Mouse (Mus musculus): Measurements from ENCODE around the gene Smox. TPM values are rescaled to one million over a fixed set of nuclear protein-coding genes. Genes with fewer than 3 reads are reported as not detected.
"Not testable (repeated sequence)": the region's sequence is repeated elsewhere in the genome, so short reads cannot be mapped to it uniquely, and the experiment has no call there.

Gene Smox
- polyA plus RNA-seq, 1 experiment from 2014 or later: 28.7 TPM

- DNase-seq (no peak), ATAC-seq (ENCODE audit: insufficient read depth) (no peak)
- WGBS: 80% methylated on average over 6 of the region's 6 CpGs
- Histone ChIP-seq H3K9ac (no peak overlapping the region), H3K4me1 (ENCODE audit: insufficient read depth) (no peaks in the 10 kb centered on the region), H3K27ac (ENCODE audit: low read depth) (no peak overlapping the region), H3K4me2 (no peak overlapping the region), H3K36me3 (ENCODE audit: insufficient read depth) (no peaks in the 10 kb centered on the region), H3K4me3 (ENCODE audit: low read depth, low read length) (no peak overlapping the region), H3K27me3 (ENCODE audit: insufficient read depth, low read length) (no peaks in the 10 kb centered on the region), H3K9me3 (ENCODE audit: low read depth, low read length) (no peaks in the 10 kb centered on the region)
- TF ChIP-seq CTCF (IDR thresholded peaks at IDR 0.05; ENCODE audit: low read depth): no peak
These were observed 17.5 kb upstream of the Smox start for GRCm38 (mm10) chr2:131473749-131474148.

- not testable (repeated sequence) for H3K27me3 ChIP-seq (ENCODE audit: insufficient read depth, low read length); H3K27ac ChIP-seq (ENCODE audit: low read depth); DNase-seq; H3K9ac ChIP-seq; H3K36me3 ChIP-seq (ENCODE audit: insufficient read depth); H3K4me2 ChIP-seq; H3K4me1 ChIP-seq (ENCODE audit: insufficient read depth); H3K9me3 ChIP-seq (ENCODE audit: low read depth, low read length); H3K4me3 ChIP-seq (ENCODE audit: low read depth, low read length); ATAC-seq (ENCODE audit: insufficient read depth)
- WGBS: 91% methylated on average over 5 of the region's 5 CpGs
These were observed 14.2 kb upstream of the Smox start for GRCm38 (mm10) chr2:131477105-131477504.

GRCm38 (mm10) chr2:131477917-131478316 lies 13.4 kb upstream of the Smox start:
- WGBS: 85% methylated on average over 6 of the region's 6 CpGs
- Histone ChIP-seq H3K9ac (no peak overlapping the region), H3K9me3 (ENCODE audit: low read depth, low read length) (no peaks in the 10 kb centered on the region), H3K36me3 (ENCODE audit: insufficient read depth) (no peaks in the 10 kb centered on the region), H3K4me3 (ENCODE audit: low read depth, low read length) (no peak overlapping the region), H3K4me2 (no peak overlapping the region), H3K27me3 (ENCODE audit: insufficient read depth, low read length) (no peaks in the 10 kb centered on the region), H3K4me1 (ENCODE audit: insufficient read depth) (no peaks in the 10 kb centered on the region), H3K27ac (ENCODE audit: low read depth) (no peak overlapping the region)
- no peak for ATAC-seq (ENCODE audit: insufficient read depth)
- DNase-seq: no peak
- no peak for TF ChIP-seq CTCF (IDR thresholded peaks at IDR 0.05; ENCODE audit: low read depth)

GRCm38 (mm10) chr2:131478349-131478748 lies 12.9 kb upstream of the Smox start:
- DNase-seq (no peak), ATAC-seq (ENCODE audit: insufficient read depth) (no peak)
- Histone ChIP-seq H3K4me1 (ENCODE audit: insufficient read depth) (no peaks in the 10 kb centered on the region), H3K27me3 (ENCODE audit: insufficient read depth, low read length) (no peaks in the 10 kb centered on the region), H3K9me3 (ENCODE audit: low read depth, low read length) (no peaks in the 10 kb centered on the region), H3K36me3 (ENCODE audit: insufficient read depth) (no peaks in the 10 kb centered on the region), H3K9ac (no peak overlapping the region), H3K4me2 (no peak overlapping the region), H3K27ac (ENCODE audit: low read depth) (no peak overlapping the region), H3K4me3 (ENCODE audit: low read depth, low read length) (no peak overlapping the region)
- no peak for TF ChIP-seq CTCF (IDR thresholded peaks at IDR 0.05; ENCODE audit: low read depth)
- 70% methylated on average over 8 of the region's 8 CpGs for WGBS

GRCm38 (mm10) chr2:131478916-131479315 lies 12.4 kb upstream of the Smox start:
- WGBS: 93% methylated on average over 4 of the region's 4 CpGs
- H3K27me3 ChIP-seq (ENCODE audit: insufficient read depth, low read length): no peaks in the 10 kb centered on the region
- no peak overlapping the region for H3K27ac ChIP-seq (ENCODE audit: low read depth)
- H3K36me3 ChIP-seq (ENCODE audit: insufficient read depth): no peaks in the 10 kb centered on the region
- no peaks in the 10 kb centered on the region for H3K4me1 ChIP-seq (ENCODE audit: insufficient read depth)
- no peak overlapping the region for H3K4me2 ChIP-seq
- H3K4me3 ChIP-seq (ENCODE audit: low read depth, low read length): no peak overlapping the region
- DNase-seq: no peak
- no peak overlapping the region for H3K9ac ChIP-seq
- TF ChIP-seq CTCF (IDR thresholded peaks at IDR 0.05; ENCODE audit: low read depth): no peak
- H3K9me3 ChIP-seq (ENCODE audit: low read depth, low read length): no peaks in the 10 kb centered on the region
- ATAC-seq (ENCODE audit: insufficient read depth): no peak

DNA sequence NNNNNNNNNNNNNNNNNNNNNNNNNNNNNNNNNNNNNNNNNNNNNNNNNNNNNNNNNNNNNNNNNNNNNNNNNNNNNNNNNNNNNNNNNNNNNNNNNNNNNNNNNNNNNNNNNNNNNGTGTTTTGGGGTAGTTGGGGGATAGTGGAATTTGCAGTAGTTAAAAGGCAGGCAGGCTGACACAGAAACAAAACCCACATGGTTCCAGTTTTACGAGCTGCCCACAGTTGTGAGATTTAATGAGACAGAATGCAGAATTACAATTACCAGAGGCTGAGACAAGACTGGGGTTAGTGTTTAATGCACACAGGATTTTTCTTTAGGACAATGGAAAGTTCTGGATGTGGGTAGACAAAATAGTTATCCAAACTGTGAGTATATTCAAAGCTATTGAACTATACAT lies 9.6 kb upstream of the Smox start:
- 58% methylated on average over 1 of the region's 1 CpGs for WGBS
- DNase-seq: no peak
- no peaks in the 10 kb centered on the region for H3K4me1 ChIP-seq (ENCODE audit: insufficient read depth)
- H3K9ac ChIP-seq: no peak overlapping the region
- H3K4me2 ChIP-seq: no peak overlapping the region
- no peak for TF ChIP-seq CTCF (IDR thresholded peaks at IDR 0.05; ENCODE audit: low read depth)
- H3K9me3 ChIP-seq (ENCODE audit: low read depth, low read length): no peaks in the 10 kb centered on the region
- no peaks in the 10 kb centered on the region for H3K27me3 ChIP-seq (ENCODE audit: insufficient read depth, low read length)
- no peak for ATAC-seq (ENCODE audit: insufficient read depth)
- no peaks in the 10 kb centered on the region for H3K36me3 ChIP-seq (ENCODE audit: insufficient read depth)
- H3K4me3 ChIP-seq (ENCODE audit: low read depth, low read length): no peak overlapping the region
- no peak overlapping the region for H3K27ac ChIP-seq (ENCODE audit: low read depth)

DNA sequence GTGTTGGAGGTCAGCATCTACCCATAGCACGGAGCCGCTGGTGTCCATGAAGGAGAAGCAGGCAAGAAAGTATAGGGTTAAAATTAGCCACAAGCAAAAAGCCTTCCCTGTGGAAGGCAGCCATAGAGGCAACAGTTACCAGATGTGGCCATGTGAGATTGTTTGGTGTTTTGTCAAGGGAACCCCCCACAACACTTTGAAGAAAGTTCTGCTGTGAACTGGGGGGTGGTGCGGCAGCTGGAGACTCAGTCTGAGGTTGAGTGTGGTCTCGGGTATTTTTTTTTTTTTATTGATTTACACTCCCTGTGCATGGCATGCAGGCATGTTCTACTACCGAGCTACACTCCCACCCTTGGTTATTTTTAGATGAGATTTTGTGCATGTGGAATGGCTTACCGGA lies 8.8 kb upstream of the Smox start:
- Histone ChIP-seq H3K27me3 (ENCODE audit: insufficient read depth, low read length) (no peaks in the 10 kb centered on the region), H3K9ac (no peak overlapping the region), H3K36me3 (ENCODE audit: insufficient read depth) (no peaks in the 10 kb centered on the region), H3K4me2 (no peak overlapping the region), H3K4me1 (ENCODE audit: insufficient read depth) (no peaks in the 10 kb centered on the region), H3K9me3 (ENCODE audit: low read depth, low read length) (no peaks in the 10 kb centered on the region), H3K4me3 (ENCODE audit: low read depth, low read length) (no peak overlapping the region), H3K27ac (ENCODE audit: low read depth) (no peak overlapping the region)
- no peak for TF ChIP-seq CTCF (IDR thresholded peaks at IDR 0.05; ENCODE audit: low read depth)
- peak; percentile 24; the same call in 1 of the 2 replicates for ATAC-seq (ENCODE audit: insufficient read depth)
- no peak for DNase-seq
- WGBS: 63% methylated on average over 6 of the region's 6 CpGs

DNA sequence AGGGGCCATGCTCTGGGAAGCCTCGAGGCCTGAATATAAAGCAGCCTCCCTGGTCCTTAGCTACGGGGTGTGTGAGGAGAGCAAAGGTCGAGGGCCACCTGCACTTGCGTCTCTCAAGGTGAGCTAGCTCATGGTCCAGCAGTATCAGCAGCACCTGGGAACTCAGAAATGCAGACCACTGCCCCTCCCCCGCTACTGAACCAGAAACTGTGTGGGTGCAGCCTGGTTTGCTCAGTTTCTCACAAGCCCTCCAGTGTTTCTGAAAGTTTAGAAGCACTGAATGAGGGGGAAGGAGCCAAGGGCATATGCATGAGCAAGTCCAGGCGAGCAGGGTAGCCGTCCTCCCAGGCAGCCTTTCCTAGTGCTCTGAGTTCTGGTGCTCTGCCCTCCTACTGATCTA lies 7.7 kb upstream of the Smox start:
- no peak overlapping the region for H3K27ac ChIP-seq (ENCODE audit: low read depth)
- no peak overlapping the region for H3K4me2 ChIP-seq
- TF ChIP-seq CTCF (IDR thresholded peaks at IDR 0.05; ENCODE audit: low read depth): no peak
- no peaks in the 10 kb centered on the region for H3K27me3 ChIP-seq (ENCODE audit: insufficient read depth, low read length)
- no peak overlapping the region for H3K4me3 ChIP-seq (ENCODE audit: low read depth, low read length)
- ATAC-seq (ENCODE audit: insufficient read depth): no peak
- no peak for DNase-seq
- H3K9me3 ChIP-seq (ENCODE audit: low read depth, low read length): no peaks in the 10 kb centered on the region
- no peaks in the 10 kb centered on the region for H3K4me1 ChIP-seq (ENCODE audit: insufficient read depth)
- no peaks in the 10 kb centered on the region for H3K36me3 ChIP-seq (ENCODE audit: insufficient read depth)
- no peak overlapping the region for H3K9ac ChIP-seq
- WGBS: 66% methylated on average over 7 of the region's 7 CpGs
